Mouse (Mus musculus) midbrain, postnatal 0 days (tissue): ENCODE data around the gene Zbtb45. TPM values are rescaled to one million over a fixed set of nuclear protein-coding genes. Genes with fewer than 3 reads are reported as not detected.

Source experiments
- ATAC-seq: fragments of 200-750 bp; cut with Nextera tagmentation; 2 replicates; pipeline ENCODE4 v1.8.0; 2017; ENCODE audit warnings: moderate number of reproducible peaks, mild to moderate bottlenecking, moderate TSS enrichment, moderate library complexity; ENCODE audit not compliant: low FRiP score
- DNase-seq: peaks from one replicate; pipeline ENCODE4 v3.0.0-alpha.2; 2015; ENCODE audit warnings: low spot score
- H3K27ac ChIP-seq: fragments of 300-500 bp; sonication (generic); 2 replicates; pipeline ENCODE4 v1.5.1; 2014; ENCODE audit warnings: low read depth, mild to moderate bottlenecking, low read length, mixed read lengths
- H3K27me3 ChIP-seq: fragments of 300-500 bp; sonication (generic); 2 replicates; pipeline ENCODE4 v1.6.1; 2014; ENCODE audit warnings: low read length, control low read depth, mixed read lengths; ENCODE audit not compliant: insufficient read depth
- H3K36me3 ChIP-seq: fragments of 300-500 bp; sonication (generic); 2 replicates; pipeline ENCODE4 v1.6.1; 2014; ENCODE audit warnings: low read length, control low read depth, mixed read lengths; ENCODE audit not compliant: insufficient read depth
- H3K4me1 ChIP-seq: fragments of 300-500 bp; sonication (generic); 2 replicates; pipeline ENCODE4 v1.6.1; 2014; ENCODE audit warnings: mild to moderate bottlenecking, control low read depth, antibody characterized with exemption, low read length, mixed read lengths; ENCODE audit not compliant: insufficient read depth
- H3K4me2 ChIP-seq: fragments of 300-500 bp; sonication (generic); 2 replicates; pipeline ENCODE4 v1.6.1; 2014; ENCODE audit warnings: low read depth, mild to moderate bottlenecking, low read length, mixed read lengths; ENCODE audit not compliant: poor library complexity, severe bottlenecking
- H3K4me3 ChIP-seq: fragments of 300-500 bp; sonication (generic); 2 replicates; pipeline ENCODE4 v1.5.1; 2014; ENCODE audit warnings: low read depth, mild to moderate bottlenecking, low read length, moderate library complexity
- H3K9ac ChIP-seq: fragments of 300-500 bp; sonication (generic); replicated peaks from 2 replicates; pipeline ENCODE4 v1.6.1; 2014; ENCODE audit warnings: mild to moderate bottlenecking, low read length, moderate library complexity, mixed read lengths; ENCODE audit not compliant: poor library complexity, severe bottlenecking
- H3K9me3 ChIP-seq: fragments of 300-500 bp; sonication (generic); 2 replicates; pipeline ENCODE4 v1.6.1; 2016; ENCODE audit warnings: low read length, control low read depth
- CTCF ChIP-seq: IDR thresholded peaks from 2 replicates; pipeline ENCODE4 v1.5.1; 2016; ENCODE audit warnings: antibody characterized with exemption, mild to moderate bottlenecking
- WGBS: fragments of 180-500 bp; shearing (Covaris S2); extraction: QIAGEN DNeasy Blood & Tissue Kit; methylation state at CpG from one replicate; pipeline ENCODE4 v1.1.7; 2014; 5-methylcytosine and 5-hydroxymethylcytosine counted together
- polyA plus RNA-seq: library from polyadenylated mRNA; unstranded; fragments of >200 nt; fragmentation: Nextera tagmentation; extraction: Ambion mirVana; gene quantifications from 2 replicates; pipeline ENCODE4 v1.2.1, GENCODE M21; 2015
- total RNA-seq: library from RNA; depleted of rRNA; stranded (reverse); fragments of >200 nt; gene quantifications from 2 replicates; pipeline ENCODE4 v1.2.3, GENCODE M21; 2014

The Zbtb45 gene
- total and polyA plus RNA-seq, 2 experiments from 2014 or later, result 29.0 to 70.8 TPM

DNA sequence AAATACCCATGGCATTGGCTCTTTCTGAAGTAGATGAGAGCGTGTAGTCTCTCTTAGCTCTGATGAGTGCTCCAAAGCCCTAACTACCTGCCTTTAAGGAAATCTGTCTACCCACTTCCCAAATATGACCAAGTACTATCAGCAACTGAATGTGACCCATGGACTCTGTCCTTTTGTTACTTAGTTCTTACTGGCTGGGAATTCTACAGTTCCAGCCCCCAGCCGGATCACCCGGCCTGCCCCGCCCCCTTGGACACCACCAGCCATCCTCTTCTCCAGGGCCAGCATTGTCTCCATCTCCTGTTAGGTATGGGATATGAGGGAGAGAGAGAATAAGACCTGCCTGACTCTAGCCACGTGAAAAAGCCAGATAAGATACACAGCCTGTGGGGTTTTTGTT is 11.8 kb downstream of the Zbtb45 start, which contains the start of gene Slc27a5:
Slc27a5 (minus strand) TSS at position 140 of the 400 bp plus-strand sequence.
- no peaks in the 10 kb centered on the region for H3K4me1 ChIP-seq
- H3K9ac ChIP-seq, result no peak within 1 kb of the TSS
- H3K36me3 ChIP-seq, result no peaks in the 10 kb centered on the region
- WGBS, result 78% methylated on average over 5 of the region's 5 CpGs
- TF ChIP-seq CTCF, result no peak
- H3K27me3 ChIP-seq, result no peaks in the 10 kb centered on the region
- no peaks in the 10 kb centered on the region for H3K9me3 ChIP-seq
- DNase-seq (no peak), ATAC-seq (no peak)
- no peak within 1 kb of the TSS for H3K4me3 ChIP-seq
- no peak within 1 kb of the TSS for H3K4me2 ChIP-seq
- H3K27ac ChIP-seq, result no peak within 1 kb of the TSS

DNA sequence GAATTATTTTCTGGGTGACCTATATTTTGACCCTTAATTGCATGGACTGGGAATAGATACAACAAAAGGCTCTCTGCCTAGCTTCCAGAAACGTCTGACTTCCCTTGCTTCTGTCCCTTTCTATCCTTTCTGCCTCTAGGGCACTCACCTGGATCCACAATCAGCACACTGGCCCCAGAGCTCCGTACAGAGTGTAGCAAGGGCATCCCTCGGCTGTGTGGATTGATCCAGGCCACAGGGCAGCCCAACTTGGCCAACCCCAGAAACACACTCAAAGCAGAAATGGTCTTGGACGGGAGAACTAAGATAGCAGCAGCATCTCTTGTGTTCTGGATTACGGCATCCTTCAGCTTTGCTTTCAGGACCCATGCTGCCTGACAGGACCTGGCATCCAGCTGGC is 12.6 kb downstream of the Zbtb45 start:
- 75% methylated on average over 5 of the region's 5 CpGs for WGBS
- no peak for DNase-seq
- TF ChIP-seq CTCF, result no peak

DNA sequence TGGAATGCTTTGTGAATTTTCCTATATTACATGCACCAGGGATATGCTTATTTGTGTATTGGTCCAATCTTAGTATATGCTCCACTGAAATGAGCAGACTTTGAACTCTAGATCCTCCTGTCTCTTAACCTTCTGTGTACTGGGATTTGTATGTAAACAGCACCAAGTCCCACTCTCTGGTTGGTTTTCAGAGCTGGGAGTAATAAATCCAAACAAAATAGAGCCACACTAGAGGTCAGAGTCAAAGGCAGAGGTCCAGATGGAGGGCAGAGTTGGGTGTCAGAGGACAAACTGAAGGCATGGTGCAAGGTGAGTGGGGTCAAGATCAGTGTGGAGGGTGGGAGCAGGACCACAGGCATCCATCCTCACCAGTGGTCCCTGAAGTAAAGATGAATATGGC is 14.0 kb downstream of the Zbtb45 start:
- H3K36me3 ChIP-seq, result no peaks in the 10 kb centered on the region
- H3K9ac ChIP-seq, result no peak overlapping the region
- TF ChIP-seq CTCF, result no peak
- no peak overlapping the region for H3K27ac ChIP-seq
- H3K4me2 ChIP-seq, result no peak overlapping the region
- H3K4me3 ChIP-seq, result no peak overlapping the region
- no peak for DNase-seq
- H3K27me3 ChIP-seq, result no peaks in the 10 kb centered on the region
- no peak for ATAC-seq
- no peaks in the 10 kb centered on the region for H3K9me3 ChIP-seq
- H3K4me1 ChIP-seq, result no peaks in the 10 kb centered on the region

More for the DNA sequence above, 12.6 kb downstream of the Zbtb45 start:
- ATAC-seq, result no peak
- Histone ChIP-seq H3K9ac (no peak overlapping the region), H3K4me3 (no peak overlapping the region), H3K4me2 (no peak overlapping the region), H3K27me3 (no peaks in the 10 kb centered on the region), H3K36me3 (no peaks in the 10 kb centered on the region), H3K4me1 (no peaks in the 10 kb centered on the region), H3K27ac (no peak overlapping the region), H3K9me3 (no peaks in the 10 kb centered on the region)

GRCm38 (mm10) chr7:12993148-12993547 is 16.7 kb downstream of the Zbtb45 start:
- DNase-seq (no peak), ATAC-seq (no peak)
- no peak for TF ChIP-seq CTCF
- no peaks in the 10 kb centered on the region for H3K27me3 ChIP-seq
- no peak overlapping the region for H3K4me2 ChIP-seq
- no peaks in the 10 kb centered on the region for H3K9me3 ChIP-seq
- H3K9ac ChIP-seq, result no peak overlapping the region
- no peaks in the 10 kb centered on the region for H3K36me3 ChIP-seq
- no peak overlapping the region for H3K4me3 ChIP-seq
- H3K4me1 ChIP-seq, result no peaks in the 10 kb centered on the region
- H3K27ac ChIP-seq, result no peak overlapping the region
- WGBS, result 91% methylated on average over 10 of the region's 10 CpGs

DNA sequence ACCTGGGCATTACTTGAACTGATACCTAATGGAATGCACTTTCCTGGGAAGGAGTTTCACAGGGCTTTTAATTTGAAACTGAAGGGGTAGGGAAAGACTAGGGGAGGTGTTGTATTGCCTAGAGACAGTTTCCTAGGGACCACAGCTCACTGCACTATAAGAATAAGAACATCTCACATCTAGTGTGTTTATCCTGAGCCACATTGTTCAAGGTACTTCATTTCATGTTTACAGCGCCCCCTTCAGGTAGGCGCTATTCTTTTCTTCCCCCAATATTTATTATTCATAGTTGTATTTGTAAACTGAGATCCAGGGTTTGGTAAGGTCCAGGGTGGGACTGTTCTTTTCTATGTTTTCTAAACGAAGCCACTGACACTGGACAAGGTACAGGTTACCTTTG is 17.6 kb downstream of the Zbtb45 start:
- H3K9ac ChIP-seq, result no peak overlapping the region
- WGBS, result 2% methylated on average over 3 of the region's 3 CpGs
- H3K4me2 ChIP-seq, result no peak overlapping the region
- H3K36me3 ChIP-seq, result no peaks in the 10 kb centered on the region
- H3K9me3 ChIP-seq, result no peaks in the 10 kb centered on the region
- ATAC-seq, result no peak
- H3K4me1 ChIP-seq, result no peaks in the 10 kb centered on the region
- no peak for DNase-seq
- H3K27ac ChIP-seq, result no peak overlapping the region
- peak; percentile 39 for TF ChIP-seq CTCF
- H3K27me3 ChIP-seq, result no peaks in the 10 kb centered on the region
- H3K4me3 ChIP-seq, result no peak overlapping the region

DNA sequence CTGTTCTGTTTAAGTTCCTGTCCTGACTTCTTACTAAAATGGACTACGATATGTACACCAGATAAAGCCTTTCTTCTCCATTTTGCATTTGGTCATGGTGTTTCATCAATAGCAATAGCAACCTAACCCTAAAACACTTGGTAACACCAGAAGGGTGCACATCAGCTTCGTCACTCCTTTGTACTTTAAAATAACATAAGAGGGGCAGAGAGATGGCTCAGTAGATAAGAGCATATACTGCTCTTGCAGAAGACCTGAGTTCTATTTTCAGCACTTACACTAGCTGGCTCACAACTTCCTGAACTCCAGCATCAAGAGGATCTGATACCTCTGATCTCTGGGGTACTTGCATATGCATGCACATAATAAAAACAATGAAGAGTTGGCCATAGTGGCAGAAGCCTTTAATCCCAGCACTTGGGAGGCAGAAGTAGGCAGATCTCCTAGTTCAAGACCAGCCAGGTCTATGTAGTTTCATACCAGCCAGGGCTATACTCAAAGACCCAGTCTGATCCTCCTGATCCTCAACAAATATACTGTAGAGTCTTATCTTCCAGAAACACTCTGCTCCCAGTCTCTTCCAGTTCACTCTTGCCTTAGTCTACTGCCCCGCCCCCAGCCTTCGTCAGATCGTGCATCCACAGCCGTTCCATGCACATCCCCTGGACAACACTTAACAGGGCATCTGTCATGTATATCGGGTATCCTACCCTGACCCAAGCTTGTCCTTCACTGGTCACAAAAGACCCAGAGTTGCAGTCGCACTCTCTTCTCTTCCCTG is 22.2 kb downstream of the Zbtb45 start:
- ATAC-seq (no peak), DNase-seq (no peak)
- Histone ChIP-seq H3K4me1 (no peaks in the 10 kb centered on the region), H3K4me2 (no peak overlapping the region), H3K9me3 (no peaks in the 10 kb centered on the region), H3K27ac (no peak overlapping the region), H3K4me3 (no peak overlapping the region), H3K36me3 (no peaks in the 10 kb centered on the region; the same call in 1 of the 2 replicates), H3K27me3 (no peaks in the 10 kb centered on the region), H3K9ac (no peak overlapping the region)
- TF ChIP-seq CTCF, result no peak
- WGBS, result 86% methylated on average over 8 of the region's 8 CpGs
